Mouse (Mus musculus) limb, embryonic 15.5 days (tissue): ENCODE measurements at regions not wholly inside any gene's neighbourhood (a gene's known extent, or its start where the extent isn't known, plus 50 kb on each side); places are given as distances from the start of the nearest gene placed in this dataset.
A peak's percentile ranks its signal among the peaks of the same experiment; 100 is the strongest.

Experiments
- ATAC-seq: fragments of 200-750 bp; cut with Nextera tagmentation; 2 replicates; pipeline ENCODE4 v1.8.0; 2017; ENCODE audit warnings: low read depth, moderate TSS enrichment; ENCODE audit not compliant: insufficient number of reproducible peaks, low FRiP score, low TSS enrichment
- H3K27ac ChIP-seq: fragments of 300-500 bp; sonication (generic); 2 replicates; pipeline ENCODE4 v1.5.1; 2015; ENCODE audit warnings: moderate library complexity, mild to moderate bottlenecking, inconsistent platforms
- H3K27me3 ChIP-seq: fragments of 300-500 bp; sonication (generic); 2 replicates; pipeline ENCODE4 v1.6.1; 2015; ENCODE audit warnings: inconsistent platforms
- H3K36me3 ChIP-seq: fragments of 300-500 bp; sonication (generic); 2 replicates; pipeline ENCODE4 v1.6.1; 2015; ENCODE audit warnings: inconsistent platforms
- H3K4me1 ChIP-seq: fragments of 300-500 bp; sonication (generic); 2 replicates; pipeline ENCODE4 v1.6.1; 2015; ENCODE audit warnings: inconsistent platforms
- H3K4me2 ChIP-seq: fragments of 300-500 bp; sonication (generic); 2 replicates; pipeline ENCODE4 v1.6.1; 2015; ENCODE audit warnings: mild to moderate bottlenecking, inconsistent platforms
- H3K4me3 ChIP-seq: fragments of 300-500 bp; sonication (generic); 2 replicates; pipeline ENCODE4 v1.5.1; 2015; ENCODE audit warnings: mild to moderate bottlenecking, inconsistent platforms
- H3K9ac ChIP-seq: fragments of 300-500 bp; sonication (generic); 2 replicates; pipeline ENCODE4 v1.6.1; 2015; ENCODE audit warnings: inconsistent platforms
- H3K9me3 ChIP-seq: fragments of 300-500 bp; sonication (generic); 2 replicates; pipeline ENCODE4 v1.6.1; 2016; ENCODE audit warnings: inconsistent platforms
- WGBS: fragments of 180-500 bp; shearing (Covaris S2); methylation state at CpG from one replicate; pipeline ENCODE4 v1.1.7; 2015; 5-methylcytosine and 5-hydroxymethylcytosine counted together

DNA sequence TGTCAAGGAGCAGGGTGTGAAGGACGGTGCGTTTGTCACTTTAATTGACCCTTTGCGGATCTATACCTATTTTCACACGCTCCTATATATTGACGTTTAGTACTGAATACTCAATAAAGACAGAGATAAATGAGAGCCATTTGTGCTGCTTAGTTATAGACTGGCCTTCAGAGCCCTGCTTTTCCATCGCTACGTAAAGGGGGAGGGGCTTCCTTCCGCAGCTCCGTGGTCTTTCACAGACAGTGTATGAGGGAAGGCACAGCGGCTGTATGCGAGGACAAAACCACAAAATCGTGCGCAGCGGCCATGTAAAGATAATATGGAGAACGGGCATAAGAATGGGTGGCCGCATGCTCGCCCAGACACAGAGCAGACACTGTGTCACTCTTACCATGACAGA, 58.4 kb upstream of the Pced1b start:
- Histone ChIP-seq H3K4me2 (no peak overlapping the region), H3K9ac (no peak overlapping the region), H3K4me3 (no peak overlapping the region), H3K27ac (no peak overlapping the region), H3K9me3 (no peaks in the 10 kb centered on the region), H3K36me3 (no peaks in the 10 kb centered on the region), H3K4me1 (no peaks in the 10 kb centered on the region; the same call in 1 of the 2 replicates), H3K27me3 (no peaks in the 10 kb centered on the region)
- ATAC-seq: no peak
- WGBS: 80% methylated on average over 17 of the region's 17 CpGs

- 34% methylated on average over 3 of the region's 3 CpGs for WGBS
- ATAC-seq: no peak
- Histone ChIP-seq H3K36me3 (no peaks in the 10 kb centered on the region), H3K4me2 (no peak overlapping the region), H3K9ac (no peak overlapping the region), H3K9me3 (no peaks in the 10 kb centered on the region), H3K27me3 (no peaks in the 10 kb centered on the region), H3K27ac (no peak overlapping the region), H3K4me1 (no peaks in the 10 kb centered on the region; the same call in 1 of the 2 replicates), H3K4me3 (no peak overlapping the region)
Measured at GRCm38 (mm10) chr15:97187831-97188230, 59.1 kb upstream of the Pced1b start.

- H3K9ac ChIP-seq: no peak overlapping the region
- H3K4me3 ChIP-seq: no peak overlapping the region
- no peaks in the 10 kb centered on the region; the same call in 1 of the 2 replicates for H3K4me1 ChIP-seq
- no peak overlapping the region for H3K27ac ChIP-seq
- H3K27me3 ChIP-seq: no peaks in the 10 kb centered on the region
- H3K4me2 ChIP-seq: no peak overlapping the region
- 54% methylated on average over 8 of the region's 8 CpGs for WGBS
- H3K36me3 ChIP-seq: no peaks in the 10 kb centered on the region
- H3K9me3 ChIP-seq: no peaks in the 10 kb centered on the region
- no peak for ATAC-seq
Measured at GRCm38 (mm10) chr15:97186034-97186433, 60.9 kb upstream of the Pced1b start.

GRCm38 (mm10) chr15:97182617-97183038, 64.3 kb upstream of the Pced1b start:
- Histone ChIP-seq H3K4me2 (no peak overlapping the region), H3K9me3 (no peaks in the 10 kb centered on the region), H3K4me3 (no peak overlapping the region), H3K27ac (no peak overlapping the region), H3K9ac (no peak overlapping the region), H3K27me3 (no peaks in the 10 kb centered on the region), H3K4me1 (peaks cover 5% of the 10 kb centered on the region), H3K36me3 (no peaks in the 10 kb centered on the region)
- WGBS: 55% methylated on average over 9 of the region's 9 CpGs
- peak; percentile 52 for ATAC-seq

DNA sequence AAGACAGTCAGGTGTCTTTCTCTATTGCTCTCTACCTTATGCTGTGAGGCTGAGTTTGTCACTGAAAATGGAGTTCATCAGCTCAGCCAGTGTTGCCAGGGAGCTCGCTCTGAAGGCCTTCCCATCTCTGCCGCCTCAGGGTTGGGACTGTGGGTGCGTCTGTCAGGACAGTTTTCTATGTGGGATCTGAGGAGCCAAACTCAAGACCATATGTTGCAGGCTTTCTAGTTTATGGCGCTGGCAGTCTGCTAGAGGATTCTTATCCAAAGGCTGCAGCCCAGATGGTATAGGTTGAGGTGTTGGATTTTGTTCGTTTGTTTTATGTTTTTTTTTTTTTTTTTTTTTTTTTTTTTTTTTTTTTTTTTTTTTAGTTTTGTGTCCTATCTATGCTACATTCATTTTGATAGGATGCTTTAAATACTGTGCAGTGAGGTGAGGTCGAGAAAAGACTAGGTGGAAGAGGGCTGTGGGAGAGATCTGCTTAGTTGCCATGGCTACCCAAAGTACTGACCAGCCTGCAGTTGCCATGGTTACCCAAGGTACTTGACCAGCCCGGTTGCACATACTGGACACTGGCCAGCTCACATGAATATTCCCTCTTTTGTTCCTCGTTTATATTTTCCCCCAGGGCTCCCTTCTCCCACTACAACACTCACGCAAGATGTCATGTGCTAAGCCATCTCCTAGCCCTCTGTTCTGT, 65.8 kb upstream of the Pced1b start:
- no peak overlapping the region for H3K9ac ChIP-seq
- H3K36me3 ChIP-seq: no peaks in the 10 kb centered on the region
- no peak overlapping the region for H3K4me2 ChIP-seq
- no peaks in the 10 kb centered on the region for H3K9me3 ChIP-seq
- no peak overlapping the region for H3K27ac ChIP-seq
- no peak overlapping the region for H3K4me3 ChIP-seq
- H3K27me3 ChIP-seq: no peaks in the 10 kb centered on the region
- no peak for ATAC-seq
- 63% methylated on average over 9 of the region's 9 CpGs for WGBS
- H3K4me1 ChIP-seq: peaks cover 5% of the 10 kb centered on the region

DNA sequence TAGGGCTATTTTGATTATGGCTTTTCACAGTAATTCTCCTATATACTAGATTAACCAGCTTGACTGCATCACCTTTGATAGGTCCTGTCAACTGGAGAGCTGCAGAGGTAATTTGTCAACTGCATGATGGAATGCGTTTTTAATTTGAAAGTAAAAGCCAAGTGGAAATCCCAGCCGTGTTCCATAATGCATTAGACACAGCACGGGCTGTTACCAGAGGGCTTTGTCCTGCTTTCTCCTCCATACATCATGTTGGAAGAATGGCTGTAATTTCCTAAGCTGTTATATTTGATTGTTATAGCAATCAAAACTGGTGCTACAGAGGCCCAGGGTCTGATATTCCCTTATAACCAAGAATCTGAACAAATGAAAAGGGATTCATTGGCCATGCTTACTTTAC, 68.6 kb upstream of the Pced1b start:
- H3K4me3 ChIP-seq: no peak overlapping the region
- no peak overlapping the region for H3K4me2 ChIP-seq
- H3K27me3 ChIP-seq: no peaks in the 10 kb centered on the region
- H3K27ac ChIP-seq: no peak overlapping the region
- no peak overlapping the region for H3K9ac ChIP-seq
- no peak for ATAC-seq
- no peaks in the 10 kb centered on the region for H3K9me3 ChIP-seq
- no peaks in the 10 kb centered on the region for H3K36me3 ChIP-seq
- WGBS: 30% methylated on average over 3 of the region's 3 CpGs
- H3K4me1 ChIP-seq: peaks cover 5% of the 10 kb centered on the region; the same call in 1 of the 2 replicates

- WGBS: 51% methylated on average over 4 of the region's 4 CpGs
Measured at GRCm38 (mm10) chr15:97177806-97178205, 69.1 kb upstream of the Pced1b start.

DNA sequence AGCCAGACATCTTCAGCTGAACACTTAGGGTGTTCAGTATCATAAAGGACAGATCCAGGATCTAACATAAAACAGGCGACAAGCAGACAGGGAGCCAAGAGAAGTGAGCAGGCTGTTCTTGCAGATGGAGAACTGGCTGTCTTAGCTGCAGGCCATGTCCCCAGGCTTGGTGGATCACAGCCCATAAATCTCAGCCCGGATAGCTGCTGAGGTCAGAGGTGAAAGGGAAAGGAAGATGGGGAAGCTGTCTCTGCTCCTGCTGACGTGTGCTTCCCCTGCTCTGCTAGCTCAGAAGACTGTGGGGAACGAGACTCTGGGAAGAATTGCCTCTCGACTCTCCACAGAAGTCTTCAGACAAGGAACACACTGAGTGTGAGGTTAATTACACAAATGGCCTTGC, 71.9 kb upstream of the Pced1b start:
- no peaks in the 10 kb centered on the region for H3K36me3 ChIP-seq
- WGBS: 17% methylated on average over 5 of the region's 5 CpGs

More at GRCm38 (mm10) chr15:97177806-97178205, 69.1 kb upstream of the Pced1b start:
- no peak overlapping the region for H3K9ac ChIP-seq
- H3K9me3 ChIP-seq: no peaks in the 10 kb centered on the region
- H3K36me3 ChIP-seq: no peaks in the 10 kb centered on the region
- peaks cover 5% of the 10 kb centered on the region; the same call in 1 of the 2 replicates for H3K4me1 ChIP-seq
- ATAC-seq: no peak
- no peak overlapping the region for H3K27ac ChIP-seq
- H3K4me2 ChIP-seq: no peak overlapping the region
- H3K27me3 ChIP-seq: no peaks in the 10 kb centered on the region
- no peak overlapping the region for H3K4me3 ChIP-seq

DNA sequence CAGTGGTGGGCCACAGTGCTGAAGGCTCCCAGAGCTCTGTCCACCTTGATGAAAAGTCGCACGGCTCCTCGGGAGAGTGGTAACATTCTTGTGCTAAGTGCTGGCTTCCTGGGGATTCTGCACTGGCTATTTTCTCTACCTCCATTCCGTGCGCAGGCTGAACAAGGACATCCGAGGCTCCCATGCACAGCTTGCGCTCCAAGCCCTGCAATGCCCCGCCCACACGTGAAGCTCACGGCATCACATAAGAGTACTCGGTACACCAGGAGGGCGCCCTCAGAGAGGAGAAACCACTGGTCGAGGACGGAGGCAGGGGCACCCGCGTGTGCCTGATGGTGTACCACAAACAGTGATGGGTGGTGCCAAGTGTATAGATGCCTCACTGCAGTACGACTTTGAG, 73.7 kb upstream of the Pced1b start:
- H3K27me3 ChIP-seq: no peaks in the 10 kb centered on the region
- ATAC-seq: no peak
- no peak overlapping the region for H3K4me3 ChIP-seq
- WGBS: 75% methylated on average over 17 of the region's 17 CpGs
- H3K4me2 ChIP-seq: no peak overlapping the region
- H3K27ac ChIP-seq: no peak overlapping the region
- no peaks in the 10 kb centered on the region for H3K9me3 ChIP-seq
- no peaks in the 10 kb centered on the region for H3K36me3 ChIP-seq
- no peaks in the 10 kb centered on the region for H3K4me1 ChIP-seq
- no peak overlapping the region for H3K9ac ChIP-seq

More for the DNA sequence above, 71.9 kb upstream of the Pced1b start:
- no peak for ATAC-seq
- Histone ChIP-seq H3K27me3 (no peaks in the 10 kb centered on the region), H3K4me1 (no peaks in the 10 kb centered on the region), H3K9me3 (no peaks in the 10 kb centered on the region), H3K4me3 (no peak overlapping the region), H3K4me2 (no peak overlapping the region), H3K9ac (no peak overlapping the region), H3K27ac (no peak overlapping the region)

DNA sequence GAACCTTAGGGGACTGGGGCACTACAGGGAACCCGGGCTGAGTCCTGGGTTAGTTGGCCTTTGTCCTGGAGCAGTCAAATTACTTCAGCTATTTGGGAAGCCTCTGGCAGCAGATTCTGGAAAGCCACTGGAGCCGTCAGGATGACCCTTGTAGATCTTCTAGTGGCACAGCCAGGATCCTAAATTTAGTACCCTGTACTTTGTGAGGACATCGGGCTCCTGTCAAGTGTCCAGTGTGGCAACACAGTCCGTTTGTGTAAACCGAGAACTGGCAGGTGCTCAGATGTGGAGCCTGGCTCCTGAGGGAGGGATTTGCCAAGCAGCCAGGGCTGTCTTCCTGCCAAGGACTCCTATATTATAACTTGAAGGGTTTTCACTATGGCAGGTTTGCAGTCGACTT, 76.8 kb upstream of the Pced1b start:
- WGBS: 59% methylated on average over 6 of the region's 6 CpGs
- Histone ChIP-seq H3K36me3 (no peaks in the 10 kb centered on the region), H3K4me3 (no peak overlapping the region), H3K4me2 (no peak overlapping the region), H3K27ac (no peak overlapping the region), H3K4me1 (no peaks in the 10 kb centered on the region), H3K9ac (no peak overlapping the region), H3K9me3 (no peaks in the 10 kb centered on the region), H3K27me3 (no peaks in the 10 kb centered on the region)
- ATAC-seq: no peak

DNA sequence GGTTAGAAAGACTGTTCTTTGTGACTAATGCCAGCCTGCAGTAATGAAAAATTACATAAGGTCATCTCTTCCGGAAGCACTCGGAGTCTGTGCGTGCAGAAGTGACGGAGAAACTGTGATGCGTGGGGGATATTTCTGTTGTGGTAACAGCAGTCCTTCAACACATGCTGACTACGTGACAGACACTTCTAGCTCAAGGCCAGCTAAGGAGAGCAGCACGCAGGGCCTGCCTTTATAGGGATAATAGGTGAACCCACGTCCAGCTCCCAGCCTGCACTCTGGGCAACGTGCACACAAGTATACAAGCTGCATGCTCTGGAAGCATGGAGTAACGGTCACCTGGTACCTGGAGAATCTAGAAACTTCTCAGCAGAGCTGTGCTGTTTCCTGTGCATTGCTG, 77.5 kb upstream of the Pced1b start:
- Histone ChIP-seq H3K9me3 (no peaks in the 10 kb centered on the region), H3K9ac (no peak overlapping the region), H3K36me3 (no peaks in the 10 kb centered on the region), H3K27me3 (no peaks in the 10 kb centered on the region), H3K4me1 (no peaks in the 10 kb centered on the region), H3K4me3 (no peak overlapping the region), H3K4me2 (no peak overlapping the region), H3K27ac (no peak overlapping the region)
- 83% methylated on average over 10 of the region's 10 CpGs for WGBS
- ATAC-seq: no peak

DNA sequence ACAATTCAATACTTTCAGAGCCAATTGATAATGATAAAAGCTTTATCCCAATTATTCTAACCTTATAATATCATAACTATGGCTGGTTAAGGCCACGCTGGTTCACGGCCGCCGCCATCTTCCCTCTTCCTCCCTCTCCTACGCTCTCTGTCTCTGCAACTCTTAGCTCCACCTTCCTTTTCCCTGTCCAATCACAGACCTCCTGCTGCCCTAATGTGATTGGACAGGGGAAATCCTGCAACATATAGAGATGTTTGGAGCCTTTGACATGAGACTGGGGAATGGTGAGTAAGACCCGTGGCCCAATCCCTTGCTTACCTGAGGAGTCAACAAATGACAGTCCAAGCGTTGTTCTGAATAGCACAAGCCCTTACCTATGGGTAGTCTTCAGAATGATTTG, 79.8 kb upstream of the Pced1b start:
- WGBS: 92% methylated on average over 7 of the region's 7 CpGs
- H3K9me3 ChIP-seq: no peaks in the 10 kb centered on the region

GRCm38 (mm10) chr15:97164616-97165015, 82.3 kb upstream of the Pced1b start:
- H3K4me1 ChIP-seq: no peaks in the 10 kb centered on the region

More for the DNA sequence above, 79.8 kb upstream of the Pced1b start:
- Histone ChIP-seq H3K36me3 (no peaks in the 10 kb centered on the region), H3K27me3 (no peaks in the 10 kb centered on the region), H3K9ac (no peak overlapping the region), H3K4me2 (no peak overlapping the region), H3K4me3 (no peak overlapping the region), H3K27ac (no peak overlapping the region), H3K4me1 (no peaks in the 10 kb centered on the region)
- no peak for ATAC-seq

More at GRCm38 (mm10) chr15:97164616-97165015, 82.3 kb upstream of the Pced1b start:
- Histone ChIP-seq H3K4me2 (no peak overlapping the region), H3K9ac (no peak overlapping the region), H3K4me3 (no peak overlapping the region), H3K9me3 (no peaks in the 10 kb centered on the region), H3K36me3 (no peaks in the 10 kb centered on the region), H3K27me3 (no peaks in the 10 kb centered on the region), H3K27ac (no peak overlapping the region)
- 70% methylated on average over 15 of the region's 15 CpGs for WGBS
- ATAC-seq: no peak
